7 mouse cellular contexts compared by ENCODE assay signal in genomic region chr14:20178593-20178992, GRCm38 (mm10). TPM values are rescaled to one million over a fixed set of nuclear protein-coding genes. Genes with fewer than 3 reads are reported as not detected.
A peak's percentile ranks its signal among the peaks of the same experiment; 100 is the strongest.
DNase-seq lines count a peak whose midpoint lies in the region; ATAC-seq and TF ChIP-seq lines count a peak whose summit lies in the region.

No protein-coding gene starts in this region.

- H3K27ac ChIP-seq in kidney, postnatal 0 days: peak overlapping the region; percentile 58
- H3K27ac ChIP-seq in ES-E14 (ENCODE audit: insufficient read depth, low read depth, low read length, poor library complexity, severe bottlenecking): peak overlapping the region; percentile 77; the same call in 1 of the 2 replicates
- no peak overlapping the region for H3K27ac ChIP-seq in embryonic facial prominence, embryonic 13.5 days
- H3K27ac ChIP-seq in liver, embryonic 14.5 days: no peak overlapping the region

- no peaks in the 10 kb centered on the region for H3K27me3 ChIP-seq in kidney, postnatal 0 days (ENCODE audit: insufficient read depth, low read length)
- H3K27me3 ChIP-seq in embryonic facial prominence, embryonic 13.5 days: peaks cover 5% of the 10 kb centered on the region; the same call in 1 of the 2 replicates
- no peaks in the 10 kb centered on the region for H3K27me3 ChIP-seq in liver, embryonic 14.5 days (ENCODE audit: control insufficient read depth, insufficient read depth, low read length)

- H3K4me3 ChIP-seq in kidney, postnatal 0 days (replicated peaks; ENCODE audit: low read depth, low read length): 0 out of 2 replicates have a peak overlapping the region, but pooled peaks have one; percentile 4
- peak overlapping the region; percentile 90 to 92 for H3K4me3 ChIP-seq in ES-E14 (ENCODE audit: insufficient read depth in 1 of 2, low read depth in 1 of 2, low read length in 2 of 2, poor library complexity in 1 of 2, severe bottlenecking in 1 of 2)
- H3K4me3 ChIP-seq in embryonic facial prominence, embryonic 13.5 days: no peak overlapping the region
- H3K4me3 ChIP-seq in liver, embryonic 14.5 days (ENCODE audit: insufficient read depth in 1 of 2, low read depth in 2 of 2, low read length in 2 of 2): 0 out of 4 replicates have a peak overlapping the region, but pooled peaks of 1 of the 2 experiments have one; percentile 8

- H3K4me1 ChIP-seq in kidney, postnatal 0 days (replicated peaks; ENCODE audit: insufficient read depth, low read length): peaks cover 11% of the 10 kb centered on the region
- peaks cover 9 to 19% of the 10 kb centered on the region in 2 experiments for H3K4me1 ChIP-seq in ES-E14 (ENCODE audit: control insufficient read depth in 2 of 2, insufficient read depth in 2 of 2, low read length in 2 of 2, poor library complexity in 1 of 2)
- H3K4me1 ChIP-seq in embryonic facial prominence, embryonic 13.5 days: peaks cover 48% of the 10 kb centered on the region
- H3K4me1 ChIP-seq in liver, embryonic 14.5 days (replicated peaks; ENCODE audit: control insufficient read depth in 2 of 2, insufficient read depth in 2 of 2, low read length in 1 of 2): peaks cover 32 to 41% of the 10 kb centered on the region in 2 experiments

- no peak for TF ChIP-seq CTCF in kidney, postnatal 0 days (IDR thresholded peaks at IDR 0.05; ENCODE audit: low read depth)
- TF ChIP-seq CTCF in liver, embryonic 14.5 days (IDR thresholded peaks at IDR 0.05; ENCODE audit: low read depth): no peak

- H3K4me2 ChIP-seq in kidney, postnatal 0 days (ENCODE audit: low read length): peak overlapping the region; percentile 67
- H3K4me2 ChIP-seq in embryonic facial prominence, embryonic 13.5 days: peak overlapping the region; percentile 94; the same call in 1 of the 2 replicates
- H3K4me2 ChIP-seq in liver, embryonic 14.5 days (ENCODE audit: low read depth): peak overlapping the region; percentile 80

- TF ChIP-seq EP300 in liver, embryonic 14.5 days (IDR thresholded peaks at IDR 0.05; ENCODE audit: low read depth): no peak

- WGBS in kidney, postnatal 0 days: 43% methylated on average over 3 of the region's 4 CpGs
- WGBS in embryonic facial prominence, embryonic 13.5 days: 12% methylated on average over 4 of the region's 4 CpGs
- 27% methylated on average over 4 of the region's 4 CpGs for WGBS in liver, embryonic 14.5 days (ENCODE audit: insufficient replicate concordance)

- H3K36me3 ChIP-seq in kidney, postnatal 0 days (ENCODE audit: insufficient read depth, low read length): no peaks in the 10 kb centered on the region
- H3K36me3 ChIP-seq in ES-E14 (ENCODE audit: control insufficient read depth, insufficient read depth, low read length, poor library complexity, severe bottlenecking): 0 out of 2 replicates have a peak, but pooled peaks cover 4% of the 10 kb centered on the region
- no peaks in the 10 kb centered on the region for H3K36me3 ChIP-seq in embryonic facial prominence, embryonic 13.5 days
- no peaks in the 10 kb centered on the region for H3K36me3 ChIP-seq in liver, embryonic 14.5 days (replicated peaks; ENCODE audit: control insufficient read depth, insufficient read depth, low read depth)

- H3K9ac ChIP-seq in kidney, postnatal 0 days (ENCODE audit: low read depth, low read length): no peak overlapping the region
- peak overlapping the region; percentile 58; the same call in 1 of the 2 replicates for H3K9ac ChIP-seq in ES-E14 (ENCODE audit: insufficient read depth, low read depth, low read length, poor library complexity, severe bottlenecking)
- 0 out of 2 replicates have a peak overlapping the region, but pooled peaks have one; percentile 6 for H3K9ac ChIP-seq in embryonic facial prominence, embryonic 13.5 days
- H3K9ac ChIP-seq in liver, embryonic 14.5 days (replicated peaks): peak overlapping the region; percentile 11; the same call in 1 of the 2 replicates

- no peak for DNase-seq in kidney, postnatal 0 days (ENCODE audit: low spot score)
- no peak for DNase-seq in kidney, adult 9 months
- DNase-seq in ES-E14 (ENCODE audit: low read depth, low spot score): no peak
- DNase-seq in liver, embryonic 14.5 days (ENCODE audit: low read depth in 3 of 3, low spot score in 3 of 3): no peak
- DNase-seq in embryo, embryonic 10 days (ENCODE audit: low spot score): no peak
- no peak for DNase-seq in testis, postnatal 14 days (ENCODE audit: low spot score)

- in situ Hi-C loops in ES-E14 (cut with MboI; ENCODE audit: low sequenced_read_pairs in 2 of 2, unreplicated experiment in 2 of 2): no loop called here

- no peaks in the 10 kb centered on the region for H3K9me3 ChIP-seq in kidney, postnatal 0 days (replicated peaks; ENCODE audit: low read length)
- no peaks in the 10 kb centered on the region for H3K9me3 ChIP-seq in ES-E14 (ENCODE audit: control insufficient read depth, insufficient read depth, low read depth, low read length)
- no peaks in the 10 kb centered on the region for H3K9me3 ChIP-seq in embryonic facial prominence, embryonic 13.5 days
- no peaks in the 10 kb centered on the region for H3K9me3 ChIP-seq in liver, embryonic 14.5 days (ENCODE audit: control insufficient read depth, low read length)

- no peak for ATAC-seq in kidney, postnatal 0 days (replicated peaks; ENCODE audit: low FRiP score, low read depth)
- no peak for ATAC-seq in embryonic facial prominence, embryonic 13.5 days (ENCODE audit: insufficient number of reproducible peaks, insufficient read depth, low FRiP score, low TSS enrichment, low read depth)
- ATAC-seq in liver, embryonic 14.5 days (ENCODE audit: insufficient read depth): no peak

TF ChIP-seq in ES-E14, 5 proteins besides CTCF, POLR2A, EP300 and RAD21:
- no peak for TF ChIP-seq ZNF384 (IDR thresholded peaks at IDR 0.05; ENCODE audit: low read depth, low read length)
- no peak for TF ChIP-seq CHD2 (IDR thresholded peaks at IDR 0.05; ENCODE audit: low read depth, low read length)
- TF ChIP-seq ZC3H11A (IDR thresholded peaks at IDR 0.05; ENCODE audit: borderline replicate concordance, low read depth, low read length): no peak
- TF ChIP-seq MAFK (IDR thresholded peaks at IDR 0.05; ENCODE audit: insufficient read depth, low read depth, low read length): no peak
- TF ChIP-seq HCFC1 (IDR thresholded peaks at IDR 0.05; ENCODE audit: borderline replicate concordance, insufficient read depth, low read length): no peak

RNA-seq across cellular contexts. Expression of gene Kcnk5, which starts 3.0 kb away (rescaled TPM):
- 12.0 and 14.8 TPM in 2 replicates for polyA plus RNA-seq in kidney, postnatal 0 days (2015; fragmentation: Nextera tagmentation; extraction: Ambion mirVana)
- total RNA-seq in ES-E14 (2012; rRNA removed): 68.6 and 129 TPM in 2 replicates
- polyA plus RNA-seq in embryonic facial prominence, embryonic 13.5 days (2015; fragmentation: Nextera tagmentation; extraction: Ambion mirVana): 4.9 and 5.0 TPM in 2 replicates
- polyA plus RNA-seq in liver, embryonic 14.5 days (2012; rRNA removed): 3.1 and 3.2 TPM in 2 replicates
- polyA plus RNA-seq in liver, embryonic 14.5 days (2014; fragmentation: Nextera tagmentation; extraction: Ambion mirVana): 3.6 and 4.1 TPM in 2 replicates

RNA-seq across cellular contexts. Expression of gene Saysd1, which starts 40.3 kb away (rescaled TPM):
- 18.1 and 19.3 TPM in 2 replicates for polyA plus RNA-seq in kidney, postnatal 0 days (2015; fragmentation: Nextera tagmentation; extraction: Ambion mirVana)
- total RNA-seq in ES-E14 (2012; rRNA removed): 7.2 and 11.7 TPM in 2 replicates
- 12.0 and 18.7 TPM in 2 replicates for polyA plus RNA-seq in embryonic facial prominence, embryonic 13.5 days (2015; fragmentation: Nextera tagmentation; extraction: Ambion mirVana)
- polyA plus RNA-seq in liver, embryonic 14.5 days (2012; rRNA removed): 1.5 and 1.9 TPM in 2 replicates
- polyA plus RNA-seq in liver, embryonic 14.5 days (2014; fragmentation: Nextera tagmentation; extraction: Ambion mirVana): 3.8 and 4.1 TPM in 2 replicates

Comparison
In these comparisons a context has a peak if more than half of its experiments do, and no peak if none do; other contexts are left out.
1. H3K27ac ChIP-seq: peak in kidney, postnatal 0 days (single experiment) and ES-E14 (single experiment); none in embryonic facial prominence, embryonic 13.5 days (single experiment) and liver, embryonic 14.5 days (single experiment).
2. Peak in every context shown above with its lines, with median percentiles within 50 percentile points of each other: H3K4me2 ChIP-seq.